Mouse (Mus musculus) liver (tissue): ENCODE results near the gene Adh4.
"Not testable (repeated sequence)": the region's sequence is repeated elsewhere in the genome, so short reads cannot be mapped to it uniquely, and the experiment has no call there.

Source experiments
- DNase-seq: peaks from one replicate; pipeline ENCODE4 v3.0.0-alpha.2; 2020; ENCODE audit warnings: mixed read lengths

Adh4 gene

DNA sequence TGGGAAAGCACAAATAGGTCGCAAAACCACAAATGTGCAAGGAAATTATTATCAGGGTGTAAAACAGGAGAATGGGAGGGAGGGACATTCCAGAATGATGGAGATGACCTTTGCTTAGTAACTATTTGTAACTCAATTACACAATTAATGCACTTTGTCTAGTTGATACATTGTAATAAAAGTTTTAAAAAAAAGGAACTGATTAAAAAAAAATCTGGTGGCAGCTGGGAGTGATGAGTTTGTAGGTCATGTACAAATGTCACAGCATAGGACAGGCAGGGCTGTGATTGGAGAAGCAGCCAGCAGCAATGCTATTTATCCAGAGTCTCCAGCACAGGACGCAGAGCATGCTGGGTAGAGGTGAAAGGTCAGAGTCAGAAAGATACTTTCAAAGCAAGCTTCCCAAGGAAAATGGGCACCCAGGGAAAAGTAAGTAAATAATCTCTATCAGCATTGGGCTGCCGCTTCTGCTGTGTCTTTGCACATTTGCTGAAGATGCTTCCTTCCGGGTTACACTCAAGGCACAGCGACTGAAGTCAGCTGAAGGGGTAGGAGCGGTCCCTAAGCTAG lies at the start of gene Adh4:
Gene Adh4 (plus strand): TSS at position 346 of the 570 bp plus-strand sequence.
- no peak for DNase-seq

DNA sequence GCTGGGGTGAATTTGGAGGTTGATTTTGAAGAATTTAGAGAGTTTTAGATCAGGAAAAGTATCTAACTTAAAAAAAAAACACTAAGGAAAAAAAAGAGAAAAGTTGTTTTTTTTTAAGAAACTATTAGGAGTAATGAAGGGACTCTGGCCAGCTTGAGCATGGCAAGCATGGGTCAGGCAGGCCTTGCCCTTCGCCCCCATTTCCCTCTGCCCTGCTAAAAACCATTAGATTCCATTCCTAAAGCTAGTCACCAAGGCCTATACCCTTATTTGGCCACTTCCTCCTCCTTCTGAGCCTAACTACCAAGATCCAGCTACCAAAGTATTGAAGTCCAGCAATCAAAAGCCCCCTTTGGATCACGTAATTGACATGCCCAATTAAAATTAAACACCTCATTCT lies 49.1 kb upstream of the Adh4 start:
- DNase-seq = no peak

DNA sequence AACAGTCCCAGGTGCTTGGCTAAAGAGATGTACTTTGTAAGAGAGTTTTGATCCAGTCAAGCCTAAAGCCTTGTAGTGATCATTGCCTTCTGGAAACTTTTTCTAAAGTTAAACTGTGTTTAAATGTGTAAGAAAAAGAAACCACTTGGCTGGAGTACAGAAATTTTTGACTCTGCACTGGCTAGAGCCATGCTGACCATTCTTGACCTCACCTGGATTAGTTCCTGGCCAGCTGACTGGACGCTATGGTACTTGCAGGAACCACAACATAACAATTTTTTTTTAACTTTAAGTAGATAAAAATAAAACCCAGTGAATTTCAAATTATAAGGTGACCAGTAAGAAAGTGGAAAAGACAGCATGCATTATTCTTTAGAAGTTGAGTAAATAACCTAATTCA lies 45.7 kb upstream of the Adh4 start:
- no peak for DNase-seq

DNA sequence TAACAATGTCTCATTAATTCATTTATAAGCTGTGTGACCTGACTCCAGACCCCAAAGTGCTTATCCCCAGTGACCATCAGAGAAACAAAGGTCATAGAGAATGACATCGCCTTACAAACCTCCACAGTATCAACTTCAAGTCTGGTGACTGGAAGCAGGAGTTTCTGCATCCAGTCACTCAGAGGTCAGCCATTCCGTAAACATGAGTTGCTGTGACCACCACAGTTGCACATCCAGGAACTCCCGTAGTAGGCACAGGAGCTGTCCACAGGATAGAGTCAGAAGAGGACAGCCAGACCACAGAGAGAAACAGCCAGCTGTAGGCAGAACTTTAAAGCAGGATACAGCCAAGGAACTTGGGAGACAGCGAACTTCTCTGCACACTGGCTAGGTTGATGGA lies 45.0 kb upstream of the Adh4 start:
- DNase-seq = not testable (repeated sequence)

DNA sequence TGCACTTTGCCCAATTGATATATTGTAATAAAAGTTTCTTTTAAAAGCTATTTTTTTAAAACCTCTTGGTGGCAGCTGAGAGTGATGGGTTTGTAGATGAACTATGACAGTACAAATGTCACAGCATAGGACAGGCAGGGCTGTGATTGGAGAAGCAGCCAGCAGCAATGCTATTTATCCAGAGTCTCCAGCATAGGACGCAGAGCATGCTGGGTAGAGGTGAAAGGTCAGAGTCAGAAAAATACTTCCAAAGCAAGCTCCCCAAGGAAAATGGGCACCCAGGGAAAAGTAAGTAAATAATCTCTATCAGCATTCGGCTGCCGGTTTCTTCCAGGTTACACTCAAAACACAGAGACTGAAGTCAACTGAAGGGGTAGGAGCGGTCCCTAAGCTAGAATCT lies 41.3 kb upstream of the Adh4 start:
- no peak for DNase-seq

DNA sequence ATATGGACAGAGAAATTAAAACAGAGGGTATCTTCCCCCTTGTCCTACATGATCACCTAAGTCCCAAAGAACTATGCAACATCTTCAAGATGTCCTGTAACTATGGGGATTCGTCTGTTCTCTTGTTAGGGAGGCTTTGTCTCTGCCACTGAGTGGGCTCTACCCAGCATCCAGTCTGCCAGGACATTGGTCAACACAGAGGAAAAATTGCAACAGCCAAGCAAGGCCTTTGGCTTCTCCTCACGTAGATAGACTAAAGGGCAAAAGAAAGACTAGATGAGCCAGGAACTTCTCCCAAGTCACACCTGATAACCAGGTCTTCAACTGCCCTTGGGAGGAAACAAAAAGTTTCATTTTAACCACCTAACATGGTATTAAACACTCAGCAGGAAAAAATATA lies 40.1 kb upstream of the Adh4 start:
- no peak for DNase-seq

DNA sequence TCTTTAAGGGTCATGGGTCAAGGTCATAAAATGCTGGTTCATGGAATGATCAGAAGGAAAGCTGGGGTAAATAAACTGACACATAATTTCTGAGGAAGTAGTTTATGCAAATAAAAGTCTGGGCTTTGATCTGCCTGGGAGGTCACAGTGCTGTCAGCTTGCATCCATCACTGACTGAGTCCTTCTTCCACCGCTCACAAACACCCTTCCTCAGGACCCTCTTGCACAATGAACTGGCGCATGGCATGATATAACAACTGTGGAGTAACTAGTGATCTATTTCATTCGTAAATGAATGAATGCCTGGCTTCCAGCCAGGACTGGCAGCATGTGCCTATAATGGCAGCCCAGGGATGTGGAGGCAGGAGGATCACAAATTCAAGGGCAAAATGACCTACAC lies 34.1 kb upstream of the Adh4 start:
- no peak for DNase-seq

DNA sequence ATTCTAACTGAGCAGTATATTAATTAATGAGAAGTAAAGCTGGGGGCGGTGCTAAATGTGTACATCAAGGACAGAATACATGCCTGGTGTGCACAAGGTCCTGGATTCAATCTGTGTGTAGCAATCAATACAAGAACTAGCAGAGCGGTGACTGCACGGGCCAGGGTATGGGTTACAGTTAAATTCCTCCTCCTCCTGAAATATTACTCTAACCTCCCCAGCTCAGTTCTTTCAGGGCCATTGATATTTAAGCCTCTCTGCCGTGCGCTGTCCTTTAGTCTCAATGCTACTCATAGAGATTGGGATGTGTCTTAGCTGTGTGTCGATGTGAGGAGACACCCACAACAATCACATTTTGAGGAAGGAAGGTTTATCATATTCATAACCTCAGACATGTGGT lies 28.1 kb upstream of the Adh4 start:
- DNase-seq = no peak

DNA sequence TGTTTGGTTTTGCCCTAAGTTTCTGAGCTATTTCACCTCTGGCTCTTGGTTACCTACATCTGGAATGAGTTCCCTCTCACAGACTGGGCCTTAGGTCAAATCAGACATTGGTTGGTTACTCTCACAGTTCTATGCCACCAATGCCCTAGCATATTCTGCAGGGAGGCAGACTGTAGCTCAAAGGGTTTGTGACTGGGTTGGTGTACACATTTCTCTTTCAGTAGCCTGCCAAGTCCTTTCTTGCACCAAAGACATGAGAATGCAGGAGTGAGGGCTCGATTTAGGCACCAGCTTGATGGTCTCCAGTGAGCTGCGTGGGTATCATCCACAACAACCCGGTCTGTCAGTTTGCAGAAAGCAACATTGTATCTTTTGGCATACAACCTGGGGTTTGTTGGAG lies 10.4 kb upstream of the Adh4 start:
- no peak for DNase-seq

DNA sequence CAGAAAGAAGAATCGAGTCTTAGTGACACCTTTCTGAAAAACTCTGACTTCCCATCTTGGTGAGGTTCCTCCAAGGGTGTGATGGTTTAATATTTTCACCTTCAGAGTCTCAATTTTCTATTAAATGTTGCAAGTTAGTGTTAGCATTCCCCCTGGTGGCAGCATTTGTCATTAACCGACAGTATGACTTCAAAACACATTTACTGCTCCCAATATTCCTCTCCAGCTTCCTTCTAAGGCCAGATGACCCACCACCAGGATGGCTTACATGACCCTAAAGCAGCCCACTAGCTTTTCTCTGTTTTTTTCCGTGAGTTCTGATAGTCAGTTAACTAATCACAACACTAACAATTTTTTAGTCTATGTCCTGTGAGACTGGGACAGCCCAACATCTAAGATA lies 9.9 kb upstream of the Adh4 start:
- DNase-seq = peak; percentile 13

DNA sequence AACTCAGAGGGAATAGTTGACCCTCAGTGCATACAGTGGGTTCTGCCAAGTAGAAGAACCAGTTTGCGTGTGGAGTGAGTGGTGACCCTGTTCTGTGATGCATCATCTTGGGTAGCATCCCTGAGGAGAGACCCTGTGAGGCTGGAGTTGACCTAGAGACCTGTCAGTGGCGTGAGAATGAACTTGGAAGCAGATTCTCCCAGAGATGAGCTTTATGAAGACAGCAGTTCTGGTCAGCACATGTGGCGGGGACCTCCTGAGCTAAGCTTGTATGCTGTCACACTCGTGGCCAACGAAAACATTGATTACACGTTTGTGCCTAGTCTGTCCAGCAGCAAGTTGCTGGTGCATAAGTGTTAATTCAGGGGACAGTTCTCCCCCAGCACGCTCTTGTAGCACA lies 9.4 kb upstream of the Adh4 start:
- no peak for DNase-seq

DNA sequence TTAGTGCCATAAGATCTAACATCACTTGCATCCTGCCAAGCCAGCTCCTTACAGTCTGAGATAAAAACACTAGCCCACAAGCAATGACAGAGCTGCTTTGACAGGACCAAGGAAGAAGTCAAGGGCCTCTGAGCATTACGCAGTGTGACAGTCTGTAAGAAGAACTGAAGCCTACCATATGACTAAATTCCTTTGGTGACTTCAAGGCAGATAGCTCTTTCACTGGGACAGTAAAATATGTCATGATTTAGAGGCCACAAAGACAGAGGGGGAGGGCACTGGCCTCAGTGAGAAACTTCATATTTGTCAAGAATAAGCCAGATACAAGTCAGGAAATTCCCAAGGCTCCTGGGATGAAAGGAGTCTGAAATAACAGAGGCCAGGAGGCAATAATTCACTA lies 7.3 kb upstream of the Adh4 start:
- DNase-seq = no peak

DNA sequence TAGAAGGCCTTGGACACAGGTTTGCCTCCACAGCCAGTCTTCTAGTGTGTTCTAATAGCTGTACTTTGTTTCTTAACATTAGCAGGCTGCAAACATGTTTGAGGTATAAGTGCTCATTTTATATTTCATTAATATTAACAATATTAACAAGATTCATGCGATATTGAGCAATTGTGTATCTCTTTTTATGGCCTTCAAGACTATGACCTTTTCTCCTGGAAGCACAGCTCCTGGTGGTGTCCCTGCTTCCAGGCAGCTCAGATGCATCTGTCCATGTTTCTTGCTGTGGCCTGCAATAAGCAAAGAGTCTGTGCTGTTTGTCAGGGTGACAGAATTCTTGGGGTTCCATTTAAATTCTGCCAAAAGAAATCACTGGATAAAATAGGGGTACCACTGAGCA lies 5.7 kb upstream of the Adh4 start:
- no peak for DNase-seq

DNA sequence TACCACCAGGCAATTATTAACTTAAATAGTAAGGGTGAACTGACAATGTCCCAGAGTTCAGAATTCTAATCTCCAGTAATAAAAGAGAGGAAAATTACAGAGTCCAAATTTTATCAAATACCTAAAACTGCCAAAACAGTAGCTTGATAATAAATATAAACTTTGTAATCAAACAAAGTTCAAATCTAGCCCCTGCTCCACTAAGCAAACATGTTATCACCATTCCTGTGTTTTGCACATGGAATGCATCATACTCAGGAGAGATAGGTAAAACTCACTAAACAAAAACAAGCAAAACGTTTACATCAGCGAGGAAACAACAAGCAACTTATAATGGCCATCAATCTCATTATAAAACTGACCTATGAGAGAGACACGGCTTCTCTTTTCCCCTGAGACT lies 5.1 kb upstream of the Adh4 start:
- DNase-seq = no peak

DNA sequence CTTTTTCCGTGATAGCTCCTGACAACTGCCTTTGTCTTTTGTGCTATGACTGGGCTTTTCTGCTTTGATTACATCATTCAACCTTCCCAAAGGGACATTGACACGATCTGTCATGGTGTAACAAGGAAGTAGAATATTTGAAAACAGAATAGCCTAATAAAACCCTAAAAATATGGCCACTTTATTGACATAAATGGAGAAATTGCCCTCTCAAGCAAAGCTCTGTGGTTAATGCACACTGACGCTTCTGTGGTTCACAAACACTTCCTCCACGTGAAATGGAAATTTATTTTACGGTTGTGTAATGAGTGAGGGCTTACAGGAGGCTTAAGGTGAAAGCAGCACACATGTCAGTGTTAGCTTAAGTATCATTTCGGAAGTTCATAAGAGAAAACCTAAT lies 4.1 kb downstream of the Adh4 start:
- no peak for DNase-seq

DNA sequence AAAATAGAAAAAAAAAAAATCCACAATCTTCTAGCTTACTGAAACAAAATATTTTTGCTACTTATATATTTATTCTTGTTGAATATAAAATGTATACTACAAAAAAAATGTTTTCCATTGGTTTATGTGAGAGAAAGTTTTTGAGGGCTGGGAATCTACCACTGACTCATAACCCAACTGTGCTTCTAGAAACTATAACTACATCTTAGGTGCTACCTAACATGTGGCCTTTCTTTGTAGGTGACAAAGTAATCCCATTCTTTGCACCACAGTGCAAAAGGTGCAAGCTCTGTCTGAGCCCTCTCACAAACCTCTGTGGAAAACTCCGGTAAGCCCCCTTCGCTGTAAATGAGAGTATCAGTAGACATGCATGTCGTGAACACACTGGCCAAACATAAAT lies 5.1 kb downstream of the Adh4 start:
- no peak for DNase-seq

DNA sequence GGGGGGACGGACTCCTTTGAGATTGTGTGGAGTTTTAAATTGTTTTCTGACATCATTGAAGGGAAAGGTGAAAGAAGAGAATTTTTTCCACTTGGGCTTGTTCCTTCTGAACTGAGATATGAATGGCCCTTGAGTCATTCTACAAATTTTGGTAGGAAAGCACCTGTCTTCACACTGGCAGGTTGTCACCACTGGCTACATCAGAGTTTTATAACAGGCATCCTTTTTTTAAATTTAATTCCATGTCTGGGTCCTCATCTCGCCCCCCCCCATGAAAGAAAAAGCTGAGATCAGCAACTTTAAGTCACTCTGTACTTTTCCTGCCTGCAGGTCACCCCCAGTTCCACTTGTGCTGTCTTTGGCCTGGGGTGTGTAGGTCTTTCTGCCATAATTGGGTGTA lies 8.4 kb downstream of the Adh4 start:
- DNase-seq = no peak

DNA sequence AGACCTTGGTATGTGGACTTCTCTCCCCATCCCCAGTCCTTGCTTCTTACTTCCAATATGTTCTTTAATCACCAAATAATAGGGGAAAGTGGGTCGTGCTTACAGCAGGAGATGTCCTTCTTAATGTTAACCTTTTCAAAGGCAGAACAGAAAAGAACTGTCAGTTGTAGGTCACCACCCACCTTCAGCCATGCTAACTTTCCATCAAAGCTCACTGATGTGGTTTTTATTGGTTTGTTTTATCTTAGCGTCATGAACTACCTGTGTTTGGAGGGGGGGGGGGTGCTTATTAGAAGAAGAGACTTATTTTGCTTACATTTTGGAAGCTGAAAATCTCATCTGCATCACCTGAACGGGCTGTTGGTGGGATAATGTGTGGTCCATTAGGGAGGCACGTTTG lies 9.0 kb downstream of the Adh4 start:
- no peak for DNase-seq

DNA sequence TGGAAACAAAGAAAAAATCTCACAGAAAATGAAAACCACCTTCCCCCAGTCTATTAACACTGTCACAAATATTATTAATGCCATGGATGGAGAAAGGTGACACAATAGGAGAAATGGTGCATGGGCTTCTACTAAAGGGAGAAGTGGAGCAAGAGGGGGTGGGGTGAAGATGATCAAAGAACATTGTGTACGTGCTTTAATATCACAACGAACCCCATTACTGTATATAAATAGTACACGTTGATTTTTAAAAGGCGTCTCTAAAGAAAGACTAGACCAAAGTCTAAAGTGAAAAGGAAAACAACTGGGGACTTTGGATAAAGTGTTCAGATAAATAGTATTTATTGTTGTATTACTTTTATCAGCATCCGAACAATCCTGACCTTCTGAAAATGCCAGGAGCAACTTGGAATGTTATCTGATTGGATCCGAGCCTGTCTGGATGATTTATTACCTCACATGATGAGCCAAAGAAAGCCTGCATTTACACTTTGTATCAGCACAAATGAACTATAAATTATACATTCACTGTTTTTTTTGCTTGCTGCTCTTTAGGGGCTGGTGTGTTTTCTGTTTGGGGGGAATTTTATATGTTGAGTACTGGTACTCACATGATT lies 15.2 kb downstream of the Adh4 start:
- no peak for DNase-seq

DNA sequence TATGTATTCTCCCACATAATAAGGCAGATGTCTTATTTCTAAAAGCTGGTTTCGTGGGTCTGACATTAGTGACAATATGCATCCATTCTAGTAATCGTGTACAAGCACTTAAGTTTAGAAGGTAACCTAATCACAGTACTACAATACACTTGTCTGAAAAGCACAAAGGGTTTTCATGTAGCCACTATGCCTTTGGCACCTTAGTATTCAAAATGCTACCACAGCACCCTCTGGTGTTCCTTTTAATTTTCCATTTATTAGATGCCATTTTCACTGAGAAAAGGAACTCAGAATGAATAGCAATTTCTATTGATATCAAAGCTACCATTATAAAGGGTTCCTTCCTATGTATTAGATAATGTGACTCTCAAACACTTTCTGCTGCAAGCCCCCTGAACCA lies 16.6 kb downstream of the Adh4 start:
- DNase-seq = no peak

DNA sequence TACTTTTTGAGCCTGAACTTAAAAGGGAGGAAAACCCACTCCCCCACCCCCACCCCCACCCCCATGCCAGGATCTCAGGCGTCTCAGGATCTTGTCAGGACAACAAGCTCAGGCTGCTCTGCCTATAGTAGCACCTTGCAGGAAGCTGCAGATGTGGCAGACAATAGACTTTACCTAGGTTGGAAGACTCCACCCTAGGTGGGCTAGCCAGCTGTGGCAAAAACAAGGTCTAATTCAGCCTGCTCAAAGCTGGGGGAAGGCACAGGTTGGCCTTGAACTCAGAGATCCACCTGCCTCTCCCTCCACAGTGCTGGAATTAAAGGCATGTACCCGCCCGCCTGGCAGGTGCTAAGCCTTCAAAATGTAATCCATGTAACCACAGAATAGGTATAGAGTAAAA lies 23.4 kb downstream of the Adh4 start:
- no peak for DNase-seq

DNA sequence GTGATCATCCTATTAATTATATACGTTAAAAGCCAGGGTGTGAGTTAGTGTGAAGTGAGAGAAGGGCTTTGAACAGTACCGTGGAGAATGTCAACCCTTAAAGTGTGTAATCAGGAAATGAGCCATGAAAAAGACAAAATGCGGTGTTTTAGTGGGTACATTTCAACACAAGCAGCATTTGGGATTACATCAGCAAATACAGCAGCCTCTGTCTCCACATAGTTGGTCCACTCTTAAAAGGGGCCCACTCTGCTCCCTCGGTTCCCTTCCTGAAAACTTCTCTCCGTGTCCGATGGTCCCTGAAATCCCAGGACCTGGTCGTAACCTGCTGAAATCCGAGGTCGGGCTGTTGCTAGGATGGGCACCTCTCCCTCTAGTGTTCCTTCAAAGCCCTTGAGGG lies 26.9 kb downstream of the Adh4 start:
- no peak for DNase-seq

DNA sequence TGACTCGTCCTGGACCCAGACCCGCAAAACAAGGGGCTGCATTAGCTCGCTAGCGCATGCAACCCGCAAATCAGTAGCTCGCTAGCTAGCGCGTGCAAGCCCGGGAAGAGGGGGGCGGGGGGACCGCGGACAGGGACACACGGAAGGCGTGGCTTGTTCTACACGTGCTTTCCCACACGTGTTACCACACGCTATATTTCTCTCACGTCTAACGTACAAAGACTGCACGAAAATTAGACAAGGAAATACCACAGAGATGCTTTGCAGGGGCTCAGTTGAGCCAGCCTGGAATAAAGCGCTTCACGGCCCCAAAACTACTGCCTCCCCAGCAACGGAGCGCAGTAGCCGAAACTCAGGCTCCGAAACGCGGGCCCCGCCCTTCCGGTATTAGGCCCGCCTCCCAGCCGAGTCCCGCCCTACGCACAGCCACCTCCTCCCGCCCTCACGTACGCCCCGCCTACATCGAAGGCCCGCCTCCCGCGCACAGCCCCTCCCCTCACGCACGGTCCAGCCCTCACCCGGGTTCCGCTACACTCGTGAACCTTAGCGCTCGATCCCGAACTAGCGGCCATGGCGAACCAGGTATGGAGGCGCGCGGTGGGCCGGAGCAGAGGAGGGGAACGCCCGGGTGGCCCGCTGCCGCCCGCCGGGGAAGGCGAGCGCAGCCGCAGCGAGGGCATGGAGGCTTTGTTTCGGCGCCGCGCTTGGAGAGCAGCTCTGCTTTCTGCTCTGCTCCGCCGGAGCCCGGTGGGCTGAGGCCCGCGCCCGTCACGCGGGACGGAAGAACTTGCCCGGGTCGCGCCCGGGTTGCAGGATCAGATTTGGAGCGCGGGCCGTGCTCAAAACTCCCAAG lies 27.6 kb downstream of the Adh4 start, which contains the start of gene Adh5:
Gene Adh5 (plus strand): TSS at position 482 of the 853 bp plus-strand sequence.
- peak; percentile 97 for DNase-seq

DNA sequence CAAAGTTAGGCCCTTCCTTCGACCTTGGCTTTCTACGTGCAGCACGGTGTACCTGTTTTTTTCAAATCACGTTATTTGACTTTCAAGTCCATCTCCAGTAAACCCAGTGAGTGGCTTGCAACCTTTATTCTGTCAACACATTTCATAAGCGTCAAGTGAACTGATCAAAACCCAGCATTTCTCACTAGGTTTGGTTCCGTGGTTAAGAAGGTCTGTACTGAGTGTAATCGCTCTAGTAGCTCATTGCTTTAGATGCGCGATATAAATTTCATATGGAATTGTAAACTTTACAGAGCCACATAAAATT lies 28.2 kb downstream of the Adh4 start:
- no peak for DNase-seq
